Mouse (Mus musculus): ENCODE measurements around the gene Ncan.

Ncan gene

DNA sequence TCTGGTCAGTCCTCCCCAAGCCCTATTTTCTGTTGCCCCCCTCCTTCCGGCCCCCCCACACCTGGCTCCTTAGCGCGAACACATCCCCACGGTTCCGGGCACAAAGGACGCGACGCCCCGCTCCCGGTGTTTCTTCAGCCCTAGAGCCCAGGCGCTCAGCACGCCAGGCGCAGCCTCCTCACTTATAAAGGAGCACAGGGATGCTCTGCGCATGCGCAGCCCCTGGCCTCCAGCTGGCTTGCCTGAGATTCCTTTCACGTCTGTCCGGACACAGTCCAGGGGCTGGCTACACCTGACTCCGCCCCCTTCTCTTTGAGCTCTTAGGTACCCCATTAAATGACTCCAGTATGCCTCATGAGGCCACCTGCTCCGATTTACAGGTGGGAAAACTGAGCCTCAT lies at the start of gene Ncan:
TSS of gene Ncan (minus strand) at position 207 of the 400 bp plus-strand sequence.
- DNase-seq (ENCODE audit: low read depth) = no peak

DNA sequence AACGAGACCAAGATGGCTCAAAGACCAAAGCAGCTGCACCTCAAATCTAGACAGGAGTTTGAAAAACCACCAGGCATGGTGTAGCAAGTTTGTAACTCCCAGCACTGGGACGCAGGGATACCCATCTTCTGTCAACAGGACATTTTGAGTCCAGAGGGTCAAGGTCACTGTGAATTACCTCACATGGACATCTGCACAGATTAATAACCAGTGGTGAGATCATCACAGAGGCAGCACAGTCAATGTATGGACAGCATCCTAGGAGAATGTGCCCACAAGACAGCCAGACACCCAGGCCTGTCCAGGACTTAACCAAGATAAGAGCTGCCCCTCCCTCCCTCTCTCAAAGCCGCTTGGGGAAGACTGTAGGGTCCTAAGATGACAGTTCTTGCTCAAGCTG lies 49.4 kb upstream of the Ncan start:
- no peak for DNase-seq (ENCODE audit: low read depth)

DNA sequence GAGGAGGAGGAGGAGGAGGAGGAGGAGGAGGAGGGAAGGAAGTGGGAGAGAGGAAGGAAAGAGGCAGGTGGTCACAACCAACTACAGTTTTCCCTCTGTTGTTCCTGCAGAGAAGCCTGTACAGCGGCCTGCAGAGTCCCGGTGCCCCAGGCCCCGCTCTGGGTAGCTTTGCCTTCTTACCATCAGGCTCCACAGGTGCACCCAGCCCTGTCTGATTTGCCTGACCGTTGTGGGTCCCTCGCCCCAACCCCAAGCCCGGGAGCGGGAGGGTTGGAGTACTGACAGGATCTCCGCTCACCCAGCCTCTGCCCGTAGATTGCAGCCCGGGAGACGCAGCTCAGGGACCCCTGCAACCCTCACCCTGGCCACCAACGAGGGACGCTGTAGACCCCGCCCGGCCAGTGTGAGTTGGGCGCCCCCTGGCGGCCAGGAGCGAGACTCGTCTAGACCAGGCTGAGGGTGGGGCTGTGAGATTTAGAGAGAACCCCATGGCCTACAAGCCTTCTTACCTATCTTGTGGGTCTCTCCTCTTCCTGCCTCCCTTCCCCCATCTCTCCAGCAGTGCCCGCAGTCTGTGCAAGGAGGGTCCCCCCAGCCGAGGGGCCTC lies 45.9 kb upstream of the Ncan start:
- no peak for DNase-seq (ENCODE audit: low read depth)

DNA sequence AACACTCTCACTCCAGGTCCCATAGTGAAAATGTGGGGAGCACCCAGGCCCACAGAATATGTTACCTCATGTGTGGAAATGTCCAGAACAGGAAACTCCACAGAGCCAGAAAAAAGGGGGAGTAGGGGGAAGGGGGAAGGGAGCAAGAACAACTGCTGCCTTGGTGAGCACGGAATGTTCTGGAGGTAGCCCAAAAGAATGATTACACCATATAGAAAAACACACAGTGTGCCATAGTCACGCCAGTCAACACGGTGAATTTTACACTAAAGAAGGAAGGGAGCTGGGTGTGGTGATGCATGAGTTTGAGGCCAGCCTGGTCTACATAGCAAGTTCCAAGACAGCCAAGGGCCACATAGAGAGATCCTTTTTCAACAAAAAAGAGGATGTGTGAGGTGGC lies 42.6 kb upstream of the Ncan start:
- DNase-seq (ENCODE audit: low read depth) = no peak

DNA sequence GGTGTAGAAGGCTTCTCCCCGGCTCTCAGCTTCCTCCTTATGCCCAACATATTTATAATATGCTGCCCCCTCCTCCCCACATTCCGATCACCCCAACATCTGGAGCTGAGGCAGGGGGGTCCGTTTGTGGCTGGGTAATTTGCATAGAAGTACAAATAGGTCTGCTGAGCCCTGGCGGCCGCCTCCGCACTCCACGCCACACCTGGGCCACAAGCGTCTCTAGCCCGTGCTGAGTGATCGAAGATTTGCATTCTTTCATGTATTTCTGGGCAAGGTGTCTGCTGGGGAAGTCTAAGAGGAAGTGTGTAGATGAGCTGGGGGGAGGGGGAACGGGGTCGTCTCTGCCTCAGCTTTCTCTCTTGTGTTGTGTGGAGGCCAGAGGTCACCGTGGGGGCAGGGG lies 39.3 kb upstream of the Ncan start:
- no peak for DNase-seq (ENCODE audit: low read depth)

DNA sequence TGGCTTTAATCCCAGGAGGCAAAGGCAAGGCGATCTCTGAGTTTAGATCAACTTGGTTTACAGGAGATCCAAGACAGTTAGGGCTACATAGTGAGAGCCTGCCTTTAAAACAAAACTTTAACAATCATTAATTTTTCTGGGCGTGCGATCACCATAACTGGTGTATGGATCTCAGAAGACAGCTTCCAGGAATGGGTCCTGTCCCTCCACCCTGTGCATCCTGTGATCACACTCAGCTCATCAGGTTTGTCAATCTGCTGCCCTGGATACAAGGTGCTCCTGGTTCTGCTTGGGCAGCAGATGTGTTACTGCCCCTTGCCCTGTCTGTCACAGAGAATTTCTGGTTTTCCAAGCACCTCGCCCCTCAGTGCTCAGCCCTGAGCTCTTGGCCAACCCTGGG lies 38.5 kb upstream of the Ncan start:
- DNase-seq (ENCODE audit: low read depth) = no peak

DNA sequence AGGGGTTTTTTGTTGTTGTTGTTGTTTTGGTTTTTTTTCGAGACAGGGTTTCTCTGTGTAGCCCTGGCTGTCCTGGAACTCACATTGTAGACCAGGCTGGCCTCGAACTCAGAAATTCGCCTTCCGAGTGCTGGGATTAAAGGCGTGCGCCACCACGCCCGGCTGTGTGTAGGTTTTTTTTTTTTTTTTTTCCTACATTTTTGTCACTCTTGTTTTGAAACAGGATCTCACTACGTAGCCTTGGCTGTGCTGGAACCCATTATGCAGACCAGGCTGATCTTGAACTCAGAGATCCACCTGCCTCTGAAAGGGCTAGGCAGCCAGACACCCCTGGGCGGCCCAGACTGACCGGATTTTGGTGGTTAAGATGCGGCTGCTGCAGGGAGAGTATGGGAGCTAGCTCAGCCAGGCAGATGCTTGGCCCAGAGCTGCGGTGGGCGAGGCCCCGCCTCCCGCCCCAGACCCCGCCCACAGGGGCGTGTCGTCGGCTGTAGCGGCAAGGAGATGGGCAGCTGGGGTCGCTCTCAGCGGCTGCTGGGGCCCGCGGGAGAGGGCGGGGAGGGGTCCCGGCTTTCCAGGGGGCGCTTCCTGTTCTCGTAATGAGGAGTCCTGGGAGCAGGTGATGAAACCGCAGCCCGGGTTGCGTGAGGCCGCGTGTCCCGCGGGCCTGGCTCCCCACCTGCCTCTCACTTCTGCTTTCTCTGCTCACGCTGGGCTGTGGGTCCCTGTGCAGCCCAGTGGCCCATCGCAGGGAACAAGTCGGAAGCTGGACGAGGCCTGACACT lies 37.6 kb upstream of the Ncan start:
- no peak for DNase-seq (ENCODE audit: low read depth)

DNA sequence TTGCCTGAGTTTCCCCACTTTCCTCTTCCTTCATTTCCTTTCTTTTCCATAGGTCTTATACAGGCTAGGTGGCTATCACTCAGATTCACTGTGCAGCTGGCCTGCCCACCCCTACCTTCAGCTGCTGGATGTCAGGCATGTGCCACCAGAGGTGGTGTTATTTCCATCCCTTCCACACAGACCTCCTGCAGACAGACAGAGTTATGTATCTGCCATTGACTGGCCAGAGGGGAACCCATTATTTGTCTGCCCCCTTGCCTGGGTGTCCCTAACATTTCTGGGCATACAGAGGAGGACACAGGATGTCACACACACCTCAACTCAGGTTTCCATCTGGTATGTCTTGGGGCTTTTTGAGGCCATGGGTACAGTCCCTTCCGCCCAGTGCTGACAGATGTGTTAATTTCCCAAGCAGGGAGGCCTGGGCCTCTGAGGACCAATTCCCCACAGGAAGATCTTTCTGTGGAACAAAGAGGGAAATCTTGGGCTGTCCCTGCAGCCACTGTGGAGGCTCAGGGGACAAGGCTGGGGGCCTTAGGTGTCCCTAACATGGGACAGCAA lies 36.6 kb upstream of the Ncan start:
- no peak for DNase-seq (ENCODE audit: low read depth)

DNA sequence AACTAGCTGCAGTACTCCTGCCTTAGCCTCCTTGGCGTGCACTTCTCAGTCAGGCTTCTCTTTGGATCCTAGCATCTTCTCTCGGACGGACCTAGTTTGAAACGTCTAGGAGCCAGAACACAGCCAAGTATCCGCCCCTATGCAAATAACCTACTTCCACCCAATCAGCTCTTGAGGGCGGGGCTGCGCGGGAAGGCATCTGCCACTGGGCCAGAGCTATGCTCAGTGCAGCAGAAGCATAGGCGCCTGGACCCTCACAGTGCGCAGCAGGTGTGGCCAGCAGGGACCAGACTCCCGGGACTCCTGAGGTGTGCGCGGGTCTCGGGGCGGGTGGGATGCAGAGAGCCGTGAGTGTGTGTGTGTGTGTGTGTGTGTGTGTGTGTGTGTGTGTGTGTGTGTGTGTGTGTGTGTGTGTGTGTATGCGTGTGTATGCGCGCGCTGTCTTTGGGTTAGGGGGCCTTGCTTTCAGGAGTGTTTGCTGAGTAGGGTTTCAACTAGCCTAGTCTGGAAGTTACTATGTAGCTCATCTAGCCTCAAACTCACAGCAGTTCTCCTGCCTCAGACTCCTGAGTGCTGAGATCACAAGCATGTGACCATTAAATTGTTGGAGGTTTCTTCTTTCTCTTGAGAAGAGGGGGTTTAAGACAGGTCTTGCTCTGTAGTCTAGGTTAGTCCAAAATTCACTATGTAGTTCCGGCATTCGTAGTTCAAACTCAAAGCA lies 32.0 kb upstream of the Ncan start:
- DNase-seq (ENCODE audit: low read depth) = no peak

DNA sequence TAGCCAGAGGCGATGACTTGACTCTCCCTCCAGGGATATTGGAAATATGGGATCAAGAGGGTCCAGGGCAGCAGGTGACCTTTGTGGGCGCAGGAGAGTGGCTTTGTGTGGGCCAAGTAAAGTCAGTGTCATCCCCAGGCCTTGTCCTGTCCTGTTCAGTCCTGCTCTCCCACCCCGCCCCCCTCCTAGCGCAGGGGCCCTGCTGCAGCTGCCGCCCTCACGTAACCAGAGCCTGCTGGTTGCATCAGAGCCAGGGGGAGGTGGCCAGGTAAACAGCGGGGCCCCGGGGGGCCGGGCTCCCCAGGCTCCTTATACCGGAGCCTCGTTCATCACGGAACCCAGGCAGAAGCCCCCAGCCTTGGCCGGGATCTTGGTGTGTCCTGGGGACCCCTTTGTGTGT lies 29.5 kb upstream of the Ncan start:
- DNase-seq (ENCODE audit: low read depth) = no peak

DNA sequence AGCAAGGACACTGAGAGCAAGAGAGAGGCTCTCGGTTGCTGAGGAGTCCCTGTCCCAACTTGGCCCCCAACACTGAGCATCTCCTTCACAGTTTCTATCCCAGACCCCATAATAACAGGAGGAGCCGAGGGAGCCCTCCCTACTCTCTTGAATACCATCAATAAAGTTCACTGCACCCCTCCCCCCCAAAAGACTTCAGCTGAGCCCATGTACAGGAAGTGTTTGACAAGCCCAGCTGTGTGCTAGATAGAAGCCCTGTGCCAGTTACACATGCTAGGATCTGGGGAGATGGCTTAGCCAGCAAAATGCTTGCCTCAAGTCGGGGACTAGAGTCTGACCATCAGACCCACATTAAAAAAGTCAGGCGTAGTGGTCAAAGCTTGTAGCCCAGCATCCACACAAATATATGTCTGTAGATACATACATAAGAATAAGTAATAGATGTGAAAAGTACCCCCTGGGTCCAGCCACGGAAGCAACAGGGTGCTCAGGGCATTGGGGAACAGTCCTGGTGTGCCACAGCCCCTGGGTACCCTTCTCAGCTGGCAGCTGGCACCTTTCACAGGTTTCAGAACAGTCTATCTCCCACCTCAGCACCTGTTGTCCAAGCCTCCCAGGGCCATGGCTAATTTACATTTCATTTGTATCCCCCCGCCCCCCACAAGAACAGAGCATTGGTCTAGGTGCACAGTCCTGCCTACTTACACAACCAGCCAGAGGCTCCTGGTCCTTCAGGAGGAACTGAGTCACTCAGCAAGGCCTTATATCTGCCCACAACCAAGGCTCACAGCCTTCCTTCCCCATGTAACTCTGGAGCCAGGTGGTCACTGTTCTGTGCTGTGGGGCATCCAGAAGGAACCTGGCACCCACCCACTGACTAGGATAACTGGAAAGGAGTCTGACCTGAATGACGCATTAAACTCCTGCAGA lies 27.3 kb upstream of the Ncan start:
- DNase-seq (ENCODE audit: low read depth) = no peak

DNA sequence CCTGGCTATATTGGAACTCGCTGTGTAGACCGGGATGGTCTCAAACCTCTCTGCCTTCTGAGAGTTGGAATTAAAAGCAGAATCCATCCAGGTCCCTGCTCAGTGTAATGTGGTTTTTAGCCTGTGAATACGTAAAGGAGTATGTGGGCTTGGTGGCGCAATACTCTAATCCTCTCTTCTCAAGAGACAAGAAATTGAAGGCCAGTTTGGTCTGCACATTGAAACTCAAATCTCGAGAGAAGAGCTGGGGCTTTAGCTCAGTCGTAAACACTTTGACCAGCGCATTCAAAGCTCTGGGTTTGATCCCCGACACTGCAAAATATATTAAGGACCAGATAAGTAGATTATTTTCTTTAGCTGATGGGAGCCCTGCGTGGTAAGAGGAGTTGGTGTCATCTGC lies 19.3 kb upstream of the Ncan start:
- no peak for DNase-seq (ENCODE audit: low read depth)

DNA sequence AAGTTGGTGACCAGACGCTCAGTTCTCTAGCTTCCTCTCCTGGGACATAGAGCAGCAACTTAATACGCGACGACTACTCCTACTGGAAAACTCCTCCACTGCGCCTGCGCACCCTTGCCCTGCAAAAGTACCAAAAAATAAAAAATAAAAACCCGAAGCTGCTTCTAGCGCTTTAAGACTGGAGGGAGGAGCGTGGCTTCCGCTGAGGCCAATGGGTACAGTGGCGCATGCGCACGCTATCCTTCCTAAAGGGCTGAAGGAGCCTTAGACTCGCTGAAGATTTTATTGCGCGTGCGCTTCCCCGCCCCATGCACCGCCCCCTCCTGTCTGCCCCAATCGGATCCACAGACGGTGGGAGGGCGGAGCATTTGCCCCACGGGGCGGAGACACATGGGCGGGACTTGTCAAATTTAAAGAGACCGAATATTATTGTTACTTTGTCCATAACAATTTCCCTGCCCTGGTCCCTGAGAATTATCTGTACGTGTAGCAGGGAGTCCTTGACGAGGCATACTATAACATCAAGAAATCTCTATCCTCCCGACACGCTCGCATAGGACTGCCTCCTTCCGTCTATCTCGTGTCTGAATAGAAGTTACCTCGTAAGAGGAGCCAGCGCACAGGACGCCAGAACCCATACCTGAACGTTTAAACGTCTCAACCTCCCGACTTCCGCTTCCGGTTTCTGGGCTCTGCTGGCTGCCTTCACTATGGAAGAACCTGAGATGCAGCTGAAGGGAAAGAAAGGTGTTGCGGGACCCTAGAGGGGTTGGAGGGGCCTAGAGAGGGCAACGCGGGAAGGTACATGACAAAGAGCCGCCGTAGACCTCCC lies 18.6 kb upstream of the Ncan start, which contains the start of the genes Rfxank, Borcs8 and Mef2b:
TSS of gene Rfxank (minus strand) at position 129 of the 832 bp plus-strand sequence.
TSS of gene Borcs8 (plus strand) at position 474 of the 832 bp plus-strand sequence.
TSS of gene Mef2b (plus strand) at position 686 of the 832 bp plus-strand sequence.
- DNase-seq (ENCODE audit: low read depth) = peak; percentile 100

DNA sequence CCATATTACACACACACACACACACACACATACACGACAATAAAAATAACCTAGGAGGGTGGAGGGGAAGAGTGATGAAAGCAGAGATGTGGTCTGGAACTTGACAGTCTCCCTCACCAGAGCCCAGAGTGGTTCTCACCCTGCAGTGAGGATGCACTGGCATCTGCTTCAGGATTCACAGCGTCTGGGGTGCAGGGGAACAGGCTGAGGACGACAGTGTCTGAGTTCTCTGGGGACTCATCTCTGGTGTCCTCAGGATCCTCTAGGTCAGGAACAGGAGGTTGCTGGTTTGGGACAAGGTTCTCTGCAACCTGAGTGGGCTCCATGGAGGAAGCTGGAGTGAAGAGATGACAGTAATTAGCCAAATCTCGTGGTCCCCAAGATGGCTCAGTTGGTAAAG lies 17.2 kb upstream of the Ncan start:
- DNase-seq (ENCODE audit: low read depth) = no peak

DNA sequence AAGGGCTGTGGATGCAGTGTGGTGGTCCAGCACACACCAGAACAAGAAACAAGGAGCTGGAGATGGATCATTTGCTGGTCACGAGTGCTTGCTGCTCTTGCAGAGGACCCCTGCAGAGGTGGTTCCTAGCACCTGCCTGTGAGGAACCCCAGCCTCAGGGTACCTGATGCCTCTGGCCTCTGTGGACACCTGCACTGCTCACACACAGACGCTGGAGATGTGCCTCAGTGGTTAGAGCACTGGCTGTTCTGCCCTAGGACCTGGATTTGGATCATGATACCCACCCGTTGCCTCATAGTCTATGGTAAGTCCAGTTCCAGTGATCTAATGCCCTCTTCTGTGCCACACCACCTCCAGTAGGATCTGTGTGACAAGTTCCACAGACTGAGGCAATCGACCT lies 15.9 kb upstream of the Ncan start:
- no peak for DNase-seq (ENCODE audit: low read depth)

DNA sequence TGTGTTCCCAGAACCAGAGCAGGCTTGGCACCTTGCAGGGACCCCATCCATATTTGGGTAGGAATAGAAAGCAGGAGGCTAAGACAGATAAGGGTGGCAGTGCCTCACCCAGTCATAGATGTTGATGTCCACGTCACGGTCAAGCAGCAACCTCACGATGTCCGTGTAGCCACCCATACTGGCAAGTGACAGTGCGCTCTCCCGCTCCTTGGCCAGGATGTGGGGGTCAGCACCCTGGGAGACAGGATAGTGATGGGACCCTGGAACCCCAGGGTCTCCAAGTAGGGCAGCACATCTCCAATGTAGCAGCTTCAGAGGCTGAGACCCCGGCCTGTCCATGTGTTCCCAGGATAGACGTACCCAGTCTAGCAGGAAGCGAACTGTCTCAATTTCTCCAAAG lies 14.3 kb upstream of the Ncan start:
- DNase-seq (ENCODE audit: low read depth) = no peak

DNA sequence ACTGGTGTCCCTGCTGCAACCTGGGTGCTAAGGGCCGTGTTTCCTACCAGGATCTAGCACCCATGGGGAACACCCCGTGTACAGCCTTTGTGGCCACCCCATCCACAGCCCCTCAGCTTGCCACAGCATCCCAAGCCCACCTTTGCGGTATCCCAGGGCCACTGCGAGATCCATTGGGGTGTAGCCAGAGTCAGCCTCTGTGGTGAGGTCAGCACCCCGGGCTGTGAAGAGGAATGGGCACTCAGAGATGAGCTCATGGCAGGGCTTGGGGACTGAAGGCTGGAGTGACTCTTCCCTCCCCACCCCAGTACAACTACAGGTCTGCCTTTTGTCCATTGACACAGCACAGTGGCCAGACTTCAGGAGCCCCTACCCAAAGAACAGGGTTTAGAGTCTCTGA lies 13.4 kb upstream of the Ncan start:
- DNase-seq (ENCODE audit: low read depth) = no peak

DNA sequence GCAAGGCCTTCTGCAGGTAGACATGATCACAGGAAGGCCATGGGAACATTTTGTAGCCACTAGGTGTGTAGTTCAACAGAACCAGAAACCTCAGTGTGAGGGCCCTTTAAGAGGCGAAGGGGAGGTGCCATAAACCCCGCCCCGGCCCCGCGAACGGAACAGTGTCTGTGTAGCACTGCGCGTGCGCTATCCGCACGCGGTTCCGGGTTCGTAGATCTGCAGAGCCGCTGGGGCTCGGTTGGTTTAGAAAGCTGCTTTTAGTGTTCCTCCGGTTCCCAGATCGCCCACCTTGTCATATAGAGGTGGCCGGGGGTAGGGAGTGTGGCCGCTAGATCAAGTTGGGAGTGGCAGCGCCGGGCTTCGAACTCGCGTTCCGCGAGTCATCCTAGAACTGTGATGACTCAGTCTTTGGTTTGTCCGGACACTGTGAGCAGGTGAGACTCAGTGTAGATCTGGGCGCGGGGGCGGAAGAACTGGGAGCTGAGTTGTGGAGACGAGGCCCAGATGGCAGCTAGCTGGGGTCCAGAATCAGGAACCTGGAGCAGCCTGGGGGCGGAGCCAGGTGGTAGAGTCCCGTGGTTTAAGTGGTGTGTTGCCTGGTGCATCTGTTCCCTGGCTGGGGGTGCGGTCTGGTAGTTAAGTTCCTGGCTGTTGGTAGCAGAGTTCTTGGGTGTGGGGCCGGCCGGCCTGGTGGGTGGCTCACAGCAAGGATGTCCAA lies 10.7 kb upstream of the Ncan start, which contains the start of gene Nr2c2ap:
TSS of gene Nr2c2ap (plus strand) at position 168 of the 718 bp plus-strand sequence.
- DNase-seq (ENCODE audit: low read depth) = peak; percentile 65

DNA sequence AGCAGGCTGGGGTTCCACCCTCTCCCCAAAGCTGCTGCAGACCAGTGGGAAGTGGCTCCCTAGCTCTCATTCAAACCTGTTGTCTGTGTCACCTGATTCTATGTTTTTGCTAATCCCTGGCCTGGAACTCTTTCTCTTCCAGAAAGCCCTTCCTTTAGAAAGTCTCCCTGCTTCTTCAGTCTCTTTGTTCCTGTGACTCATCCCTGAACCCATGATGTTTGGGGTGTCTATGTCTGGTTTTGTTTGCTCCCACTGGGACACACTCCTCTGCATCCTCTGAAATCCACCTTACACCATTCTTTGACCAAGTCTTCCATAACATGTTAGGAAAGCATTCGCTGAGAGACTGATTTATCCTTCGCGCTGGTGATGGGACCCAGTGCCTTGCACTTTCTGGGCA lies 9.4 kb upstream of the Ncan start:
- DNase-seq (ENCODE audit: low read depth) = no peak
